Mouse (Mus musculus) olfactory bulb, adult 2 months (tissue): ENCODE data around the gene Ankrd44.

Experiments used
- CTCF ChIP-seq: fragments of 200-500 bp; IDR thresholded peaks from 2 replicates; pipeline ENCODE4 v1.5.1; 2012; ENCODE audit warnings: low read depth, mild to moderate bottlenecking, low read length, moderate library complexity; ENCODE audit not compliant: insufficient read depth
- POLR2A ChIP-seq: fragments of 200-500 bp; IDR thresholded peaks from 2 replicates; pipeline ENCODE4 v1.6.1; 2012; ENCODE audit warnings: mild to moderate bottlenecking, low read depth, low read length, moderate library complexity; ENCODE audit not compliant: insufficient read depth

DNA sequence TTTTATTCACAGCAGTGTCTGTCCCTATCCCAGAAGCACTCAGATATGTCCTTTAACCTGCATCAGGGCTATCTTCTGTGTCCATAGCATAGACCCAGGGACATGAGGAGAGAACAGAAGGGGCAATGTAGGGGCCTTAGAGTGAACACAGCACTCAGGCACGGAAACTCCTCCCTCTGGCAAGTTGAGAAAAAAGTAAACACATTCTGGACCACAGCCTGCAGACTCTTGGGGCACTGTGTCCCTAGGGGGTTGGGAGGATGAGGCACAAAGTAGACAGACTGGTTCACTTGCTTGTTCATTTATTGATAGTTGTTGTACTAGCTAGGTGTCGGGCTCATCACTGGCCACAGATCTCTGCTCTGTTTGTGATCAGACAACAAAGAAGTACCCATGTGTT, 199.6 kb downstream of the Ankrd44 start:
- TF ChIP-seq CTCF (no peak), POLR2A (no peak)
